Comparison of ENCODE assay signal across 21 mouse cellular contexts in the genomic region with DNA sequence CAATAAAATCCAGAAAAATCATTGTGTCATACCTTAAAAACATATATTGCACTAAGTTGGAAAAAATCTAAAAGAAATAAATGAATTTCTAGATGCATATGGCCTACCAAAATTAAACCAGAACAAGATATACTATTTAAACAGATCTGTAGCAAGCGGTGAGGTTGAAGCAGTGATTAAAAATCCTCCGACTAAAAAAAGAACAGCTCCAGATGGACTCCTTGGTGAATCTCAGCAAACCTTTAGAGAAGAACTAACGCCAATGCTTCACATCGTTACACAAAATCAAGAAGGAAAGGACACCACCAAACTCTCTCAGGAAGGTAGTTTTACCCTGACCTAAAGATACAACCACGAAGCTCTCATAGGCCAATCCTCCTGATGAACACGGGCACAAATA.
DNase-seq lines count a peak whose midpoint lies in the region; ATAC-seq lines count a peak whose summit lies in the region.
"Had no signal": no experiment of that assay in that cellular context is flagged by ENCODE, and none has a peak within 500 bp of the region (broad histone marks: within the 10 kb centered on the region; RNA-seq: fewer than 3 reads in every experiment).

No protein-coding gene starts in this region.

- intact Hi-C loops in heart, postnatal 14 days (cut with DNase I): no loop called here

- ATAC-seq in frontal cortex, adult (ENCODE audit: low TSS enrichment): peak; percentile 62
- ATAC-seq: activated CD4-positive, CD25-positive, alpha-beta regulatory T cell, adult 4 months; CD4-positive, CD25-positive, alpha-beta regulatory T cell, adult 4 months; Patski had no signal

- DNase-seq in frontal cortex, postnatal 10 days (ENCODE audit: low spot score in 2 of 2): no peak
- peak; percentile 32 for DNase-seq in brain, adult 2 months (ENCODE audit: low read depth, low spot score)
- DNase-seq in telencephalon, adult 2 months (ENCODE audit: low read depth, low spot score): peak; percentile 39
- no peak for DNase-seq in MN1 (ENCODE audit: low spot score)
- no peak for DNase-seq in heart, postnatal 14 days
- DNase-seq: adrenal gland, adult 2 months; adrenal gland, adult 8-10 months; adrenal gland, postnatal 10 days; adrenal gland, postnatal 14 days; adrenal gland, postnatal 25 days; adrenal gland, postnatal 36 days; B cell, adult 2 months; cerebellum, adult 11 months; cerebellum, adult 11-12 months; cerebellum, adult 18-20 months; cerebellum, adult 2 months; cerebellum, adult 8-10 months had no signal

Comparison
In these comparisons a context has a peak if more than half of its experiments do, and no peak if none do; other contexts are left out.
1. DNase-seq: peak in brain, adult 2 months (single experiment) and telencephalon, adult 2 months (single experiment); none in frontal cortex, postnatal 10 days (0 of 2), MN1 (single experiment) and heart, postnatal 14 days (0 of 2).